Mouse (Mus musculus): ENCODE data around the gene Gm10188.
A peak's percentile ranks its signal among the peaks of the same experiment; 100 is the strongest.

Gm10188 gene

GRCm38 (mm10) chr1:132229667-132230066, at the start of gene Gm10188:
Gene Gm10188, minus strand, starts transcription at chr1:132229767.
- no peak for DNase-seq (ENCODE audit: low spot score in 2 of 2)

GRCm38 (mm10) chr1:132277124-132277523, 47.6 kb upstream of the Gm10188 start:
- no peak for DNase-seq (ENCODE audit: low spot score in 2 of 2)

GRCm38 (mm10) chr1:132276694-132277093, 47.1 kb upstream of the Gm10188 start:
- no peak for DNase-seq (ENCODE audit: low spot score in 2 of 2)

- no peak for DNase-seq (ENCODE audit: low spot score in 2 of 2)
Observed at GRCm38 (mm10) chr1:132271237-132271636, 41.7 kb upstream of the Gm10188 start.

- DNase-seq (ENCODE audit: low spot score in 2 of 2), result no peak
Observed at GRCm38 (mm10) chr1:132268418-132269060, 39.0 kb upstream of the Gm10188 start.

GRCm38 (mm10) chr1:132267959-132268358, 38.4 kb upstream of the Gm10188 start:
- no peak for DNase-seq (ENCODE audit: low spot score in 2 of 2)

- no peak for DNase-seq (ENCODE audit: low spot score in 2 of 2)
Observed at GRCm38 (mm10) chr1:132266791-132267557, 37.4 kb upstream of the Gm10188 start.

GRCm38 (mm10) chr1:132265936-132266335, 36.4 kb upstream of the Gm10188 start:
- no peak for DNase-seq (ENCODE audit: low spot score in 2 of 2)

- DNase-seq (ENCODE audit: low spot score in 2 of 2), result peak; percentile 32 to 42
Observed at GRCm38 (mm10) chr1:132265211-132265859, 35.8 kb upstream of the Gm10188 start.

GRCm38 (mm10) chr1:132264577-132264976, 35.0 kb upstream of the Gm10188 start:
- no peak for DNase-seq (ENCODE audit: low spot score in 2 of 2)

GRCm38 (mm10) chr1:132263618-132264017, 34.1 kb upstream of the Gm10188 start:
- no peak for DNase-seq (ENCODE audit: low spot score in 2 of 2)

- DNase-seq (ENCODE audit: low spot score in 2 of 2), result no peak
Observed at GRCm38 (mm10) chr1:132261058-132261457, 31.5 kb upstream of the Gm10188 start.

- no peak for DNase-seq (ENCODE audit: low spot score in 2 of 2)
Observed at GRCm38 (mm10) chr1:132260331-132260730, 30.8 kb upstream of the Gm10188 start.

- no peak for DNase-seq (ENCODE audit: low spot score in 2 of 2)
Observed at GRCm38 (mm10) chr1:132254467-132254866, 24.9 kb upstream of the Gm10188 start.

- no peak for DNase-seq (ENCODE audit: low spot score in 2 of 2)
Observed at GRCm38 (mm10) chr1:132246641-132247040, 17.1 kb upstream of the Gm10188 start.

- peak; percentile 9 to 15 for DNase-seq (ENCODE audit: low spot score in 2 of 2)
Observed at GRCm38 (mm10) chr1:132246137-132246536, 16.6 kb upstream of the Gm10188 start.

- DNase-seq (ENCODE audit: low spot score in 2 of 2), result no peak
Observed at GRCm38 (mm10) chr1:132245010-132245409, 15.4 kb upstream of the Gm10188 start.

- DNase-seq (ENCODE audit: low spot score in 2 of 2), result peak; percentile 37
Observed at GRCm38 (mm10) chr1:132237585-132238159, 8.1 kb upstream of the Gm10188 start.

- DNase-seq (ENCODE audit: low spot score in 2 of 2), result no peak
Observed at GRCm38 (mm10) chr1:132234757-132235273, 5.2 kb upstream of the Gm10188 start.

- no peak for DNase-seq (ENCODE audit: low spot score in 2 of 2)
Observed at GRCm38 (mm10) chr1:132233566-132233965, 4.0 kb upstream of the Gm10188 start.

GRCm38 (mm10) chr1:132231470-132232274, 2.1 kb upstream of the Gm10188 start:
- DNase-seq (ENCODE audit: low spot score in 2 of 2), result no peak

Data from spleen, postnatal 36 days (tissue).